Mouse (Mus musculus) MN1 (cell line): ENCODE measurements around the gene Gm29582.
"Not testable (repeated sequence)": the region's sequence is repeated elsewhere in the genome, so short reads cannot be mapped to it uniquely, and the experiment has no call there.

Source experiments
- DNase-seq: peaks from one replicate; pipeline ENCODE4 v3.0.0-alpha.2; 2016; ENCODE audit warnings: low spot score

Gm29582 gene

GRCm38 (mm10) chrY:30738461-30738860, at the start of gene Gm29582:
Gene Gm29582, minus strand, starts transcription at chrY:30738561.
- DNase-seq = not testable (repeated sequence)
